Mouse (Mus musculus): Measurements from ENCODE around the gene Rnaset2a. TPM values are rescaled to one million over a fixed set of nuclear protein-coding genes. Genes with fewer than 3 reads are reported as not detected.
"Not testable (repeated sequence)": the region's sequence is repeated elsewhere in the genome, so short reads cannot be mapped to it uniquely, and the experiment has no call there.

Rnaset2a gene
- polyA plus RNA-seq, 1 experiment from 2014 or later = 10.3 TPM

GRCm38 (mm10) chr17:8165608-8165945 is 17.7 kb upstream of the Rnaset2a start:
- under 1% methylated on average over 35 of the region's 42 CpGs for WGBS

GRCm38 (mm10) chr17:8164701-8165607 is 17.1 kb upstream of the Rnaset2a start, which contains the start of gene Fgfr1op:
Gene Fgfr1op (plus strand): TSS chr17:8165501.
- peak within 1 kb of the TSS; percentile 65 for H3K9ac ChIP-seq
- WGBS = under 1% methylated on average over 16 of the region's 55 CpGs
- H3K27ac ChIP-seq = not testable (repeated sequence)

More at GRCm38 (mm10) chr17:8165608-8165945, 17.7 kb upstream of the Rnaset2a start:
- Histone ChIP-seq H3K36me3 (ENCODE audit: poor library complexity, severe bottlenecking) (peaks cover 17% of the 10 kb centered on the region), H3K4me3 (peak overlapping the region; percentile 53), H3K9ac (peak overlapping the region; percentile 65), H3K4me2 (peak overlapping the region; percentile 57)
- not testable (repeated sequence) for H3K4me1 ChIP-seq; H3K27me3 ChIP-seq; H3K9me3 ChIP-seq (replicated peaks); ATAC-seq; H3K27ac ChIP-seq

GRCm38 (mm10) chr17:8160969-8161368 is 13.1 kb upstream of the Rnaset2a start:
- H3K27ac ChIP-seq = not testable (repeated sequence)
- 50% methylated on average over 3 of the region's 3 CpGs for WGBS

More at GRCm38 (mm10) chr17:8164701-8165607, 17.1 kb upstream of the Rnaset2a start, which contains the start of gene Fgfr1op:
- peak; percentile 97 for ATAC-seq
- H3K36me3 ChIP-seq (ENCODE audit: poor library complexity, severe bottlenecking) = peaks cover 11% of the 10 kb centered on the region
- H3K4me2 ChIP-seq = peak within 1 kb of the TSS; percentile 57
- not testable (repeated sequence) for H3K27me3 ChIP-seq; H3K4me1 ChIP-seq; H3K9me3 ChIP-seq (replicated peaks)
- peak within 1 kb of the TSS; percentile 53 for H3K4me3 ChIP-seq

GRCm38 (mm10) chr17:8158627-8159026 is 10.7 kb upstream of the Rnaset2a start:
- H3K4me1 ChIP-seq; H3K9me3 ChIP-seq (replicated peaks); H3K4me2 ChIP-seq; H3K9ac ChIP-seq; ATAC-seq; H3K4me3 ChIP-seq; H3K27me3 ChIP-seq; H3K36me3 ChIP-seq (ENCODE audit: poor library complexity, severe bottlenecking); H3K27ac ChIP-seq: not testable (repeated sequence)
- no CpG with 5 or more reads among the region's 1 CpGs for WGBS

More at GRCm38 (mm10) chr17:8160969-8161368, 13.1 kb upstream of the Rnaset2a start:
- not testable (repeated sequence) for H3K4me1 ChIP-seq; H3K4me2 ChIP-seq; H3K9ac ChIP-seq; H3K36me3 ChIP-seq (ENCODE audit: poor library complexity, severe bottlenecking); H3K9me3 ChIP-seq (replicated peaks); ATAC-seq; H3K4me3 ChIP-seq; H3K27me3 ChIP-seq

GRCm38 (mm10) chr17:8155982-8156381 is 8.1 kb upstream of the Rnaset2a start:
- not testable (repeated sequence) for H3K27me3 ChIP-seq; H3K9me3 ChIP-seq (replicated peaks); H3K9ac ChIP-seq; ATAC-seq; H3K4me3 ChIP-seq; H3K27ac ChIP-seq; H3K4me2 ChIP-seq; H3K36me3 ChIP-seq (ENCODE audit: poor library complexity, severe bottlenecking); H3K4me1 ChIP-seq
- WGBS = no CpG with 5 or more reads among the region's 8 CpGs

GRCm38 (mm10) chr17:8155010-8155409 is 7.1 kb upstream of the Rnaset2a start:
- ATAC-seq; H3K4me1 ChIP-seq; H3K27me3 ChIP-seq; H3K4me3 ChIP-seq; H3K9ac ChIP-seq; H3K9me3 ChIP-seq (replicated peaks); H3K27ac ChIP-seq; H3K4me2 ChIP-seq; H3K36me3 ChIP-seq (ENCODE audit: poor library complexity, severe bottlenecking): not testable (repeated sequence)
- 90% methylated on average over 7 of the region's 7 CpGs for WGBS

GRCm38 (mm10) chr17:8146931-8147330 is 966 bp downstream of the Rnaset2a start:
- H3K4me1 ChIP-seq; H3K36me3 ChIP-seq (ENCODE audit: poor library complexity, severe bottlenecking); H3K9me3 ChIP-seq (replicated peaks); H3K27me3 ChIP-seq; ATAC-seq; H3K27ac ChIP-seq: not testable (repeated sequence)
- Histone ChIP-seq H3K4me3 (peak overlapping the region; percentile 53), H3K4me2 (peak overlapping the region; percentile 63), H3K9ac (peak overlapping the region; percentile 68; the same call in 1 of the 2 replicates)
- 20% methylated on average over 5 of the region's 5 CpGs for WGBS

GRCm38 (mm10) chr17:8143802-8144673 is 3.9 kb downstream of the Rnaset2a start:
- H3K36me3 ChIP-seq (ENCODE audit: poor library complexity, severe bottlenecking); H3K4me1 ChIP-seq; H3K9me3 ChIP-seq (replicated peaks); H3K4me2 ChIP-seq; H3K4me3 ChIP-seq; H3K27ac ChIP-seq; H3K27me3 ChIP-seq; ATAC-seq; H3K9ac ChIP-seq: not testable (repeated sequence)
- WGBS = 50% methylated on average over 10 of the region's 14 CpGs

GRCm38 (mm10) chr17:8140210-8140609 is 7.7 kb downstream of the Rnaset2a start:
- H3K27ac ChIP-seq; H3K9me3 ChIP-seq (replicated peaks); H3K27me3 ChIP-seq; H3K36me3 ChIP-seq (ENCODE audit: poor library complexity, severe bottlenecking); H3K9ac ChIP-seq; H3K4me1 ChIP-seq; H3K4me2 ChIP-seq; H3K4me3 ChIP-seq; ATAC-seq: not testable (repeated sequence)
- 47% methylated on average over 3 of the region's 3 CpGs for WGBS

GRCm38 (mm10) chr17:8138116-8138515 is 9.8 kb downstream of the Rnaset2a start:
- H3K4me1 ChIP-seq; H3K4me2 ChIP-seq; H3K27ac ChIP-seq; H3K9ac ChIP-seq; H3K27me3 ChIP-seq; H3K4me3 ChIP-seq; H3K36me3 ChIP-seq (ENCODE audit: poor library complexity, severe bottlenecking); ATAC-seq; H3K9me3 ChIP-seq (replicated peaks): not testable (repeated sequence)
- 95% methylated on average over 5 of the region's 5 CpGs for WGBS

GRCm38 (mm10) chr17:8130849-8131248 is 17.0 kb downstream of the Rnaset2a start:
- H3K36me3 ChIP-seq (ENCODE audit: poor library complexity, severe bottlenecking); H3K4me1 ChIP-seq; ATAC-seq; H3K4me2 ChIP-seq; H3K27ac ChIP-seq; H3K9me3 ChIP-seq (replicated peaks); H3K9ac ChIP-seq; H3K27me3 ChIP-seq; H3K4me3 ChIP-seq: not testable (repeated sequence)
- no CpG with 5 or more reads among the region's 6 CpGs for whole genome bisulfite sequencing

GRCm38 (mm10) chr17:8129578-8129977 is 18.3 kb downstream of the Rnaset2a start:
- WGBS = 87% methylated on average over 9 of the region's 9 CpGs
- not testable (repeated sequence) for H3K27ac ChIP-seq; H3K4me1 ChIP-seq; H3K4me3 ChIP-seq; H3K36me3 ChIP-seq (ENCODE audit: poor library complexity, severe bottlenecking); H3K27me3 ChIP-seq; H3K4me2 ChIP-seq; ATAC-seq; H3K9me3 ChIP-seq (replicated peaks); H3K9ac ChIP-seq

Measured in forebrain, embryonic 13.5 days (tissue).